Mouse (Mus musculus): ENCODE measurements around the gene Ddx50. TPM values are rescaled to one million over a fixed set of nuclear protein-coding genes. Genes with fewer than 3 reads are reported as not detected.

The Ddx50 gene
- polyA plus RNA-seq, 1 experiment from 2014 or later = 94.5 TPM

Small RNAs within 50 kb of the gene (microRNA-seq; reads per million reads assigned to microRNA genes)
- not detected for gene Mir7215

Other genes with a start within 250 kb of the Ddx50 start
- gene Hkdc1, start 228.7 kb downstream of the Ddx50 start, polyA plus RNA-seq (2015; fragmentation: Nextera tagmentation; extraction: Ambion mirVana) = 45.8 and 56.1 TPM in 2 replicates
- gene 4930507D05Rik, start 201.7 kb downstream of the Ddx50 start, polyA plus RNA-seq (2015; fragmentation: Nextera tagmentation; extraction: Ambion mirVana) = 0.17 and 0.45 TPM in 2 replicates
- 29.3 and 33.2 TPM in 2 replicates for gene Supv3l1, start 201.5 kb downstream of the Ddx50 start, polyA plus RNA-seq (2015; fragmentation: Nextera tagmentation; extraction: Ambion mirVana)
- 135 and 143 TPM in 2 replicates for gene Vps26a, start 164.4 kb downstream of the Ddx50 start, polyA plus RNA-seq (2015; fragmentation: Nextera tagmentation; extraction: Ambion mirVana)
- gene Srgn, start 123.8 kb downstream of the Ddx50 start, polyA plus RNA-seq (2015; fragmentation: Nextera tagmentation; extraction: Ambion mirVana) = 15.1 and 15.5 TPM in 2 replicates
- 23.0 and 27.3 TPM in 2 replicates for gene Kif1bp, start 72.8 kb downstream of the Ddx50 start, polyA plus RNA-seq (2015; fragmentation: Nextera tagmentation; extraction: Ambion mirVana)
- 15.5 and 17.0 TPM in 2 replicates for gene Ddx21, start 48.9 kb downstream of the Ddx50 start, polyA plus RNA-seq (2015; fragmentation: Nextera tagmentation; extraction: Ambion mirVana)
- 1.6 and 1.7 TPM in 2 replicates for gene Stox1, start 74.9 kb upstream of the Ddx50 start, polyA plus RNA-seq (2015; fragmentation: Nextera tagmentation; extraction: Ambion mirVana)
- gene Ccar1, start 141.1 kb upstream of the Ddx50 start, polyA plus RNA-seq (2015; fragmentation: Nextera tagmentation; extraction: Ambion mirVana) = 101 and 103 TPM in 2 replicates

Measured in intestine, embryonic 16.5 days (tissue).